Mouse (Mus musculus) heart, embryonic 16.5 days (tissue): ENCODE data around the gene Olfr718-ps1. TPM values are rescaled to one million over a fixed set of nuclear protein-coding genes. Genes with fewer than 3 reads are reported as not detected.
"Not testable (repeated sequence)": the region's sequence is repeated elsewhere in the genome, so short reads cannot be mapped to it uniquely, and the experiment has no call there.

ENCODE experiments used
- ATAC-seq: fragments of 200-750 bp; cut with Nextera tagmentation; replicated peaks from 2 replicates; pipeline ENCODE4 v1.8.0; 2017; ENCODE audit warnings: moderate number of reproducible peaks; ENCODE audit not compliant: insufficient read depth, low FRiP score; ENCODE audit errors: extremely low read depth
- H3K27ac ChIP-seq: fragments of 300-500 bp; sonication (generic); 2 replicates; pipeline ENCODE4 v1.5.1; 2014; ENCODE audit warnings: mild to moderate bottlenecking, low read length, control low read depth, moderate library complexity
- H3K27me3 ChIP-seq: fragments of 300-500 bp; sonication (generic); 2 replicates; pipeline ENCODE4 v1.6.1; 2014; ENCODE audit warnings: low read length, mixed read lengths; ENCODE audit not compliant: control insufficient read depth, insufficient read depth
- H3K36me3 ChIP-seq: fragments of 300-500 bp; sonication (generic); 2 replicates; pipeline ENCODE4 v1.6.1; 2014; ENCODE audit not compliant: control insufficient read depth, insufficient read depth
- H3K4me1 ChIP-seq: fragments of 300-500 bp; sonication (generic); 2 replicates; pipeline ENCODE4 v1.6.1; 2014; ENCODE audit warnings: low read length, mixed read lengths; ENCODE audit not compliant: control insufficient read depth, insufficient read depth
- H3K4me2 ChIP-seq: fragments of 300-500 bp; sonication (generic); 2 replicates; pipeline ENCODE4 v1.6.1; 2014; ENCODE audit warnings: low read depth, mild to moderate bottlenecking, control low read depth, low read length
- H3K4me3 ChIP-seq: fragments of 300-500 bp; sonication (generic); 2 replicates; pipeline ENCODE4 v1.5.1; 2014; ENCODE audit warnings: mild to moderate bottlenecking, control low read depth, low read length
- H3K9ac ChIP-seq: fragments of 300-500 bp; sonication (generic); 2 replicates; pipeline ENCODE4 v1.6.1; 2014; ENCODE audit warnings: low read length, control low read depth
- H3K9me3 ChIP-seq: fragments of 300-500 bp; sonication (generic); replicated peaks from 2 replicates; pipeline ENCODE4 v1.6.1; 2016; ENCODE audit warnings: low read length; ENCODE audit not compliant: control insufficient read depth
- WGBS: fragments of 180-500 bp; shearing (Covaris S2); extraction: QIAGEN DNeasy Blood & Tissue Kit; methylation state at CpG from one replicate; pipeline ENCODE4 v1.1.7; 2014; 5-methylcytosine and 5-hydroxymethylcytosine counted together
- polyA plus RNA-seq: library from polyadenylated mRNA; unstranded; fragments of >200 nt; fragmentation: Nextera tagmentation; extraction: Ambion mirVana; gene quantifications from 2 replicates; pipeline ENCODE4 v1.2.1, GENCODE M21; 2015

The Olfr718-ps1 gene
- polyA plus RNA-seq, 1 experiment from 2014 or later = not detected

DNA sequence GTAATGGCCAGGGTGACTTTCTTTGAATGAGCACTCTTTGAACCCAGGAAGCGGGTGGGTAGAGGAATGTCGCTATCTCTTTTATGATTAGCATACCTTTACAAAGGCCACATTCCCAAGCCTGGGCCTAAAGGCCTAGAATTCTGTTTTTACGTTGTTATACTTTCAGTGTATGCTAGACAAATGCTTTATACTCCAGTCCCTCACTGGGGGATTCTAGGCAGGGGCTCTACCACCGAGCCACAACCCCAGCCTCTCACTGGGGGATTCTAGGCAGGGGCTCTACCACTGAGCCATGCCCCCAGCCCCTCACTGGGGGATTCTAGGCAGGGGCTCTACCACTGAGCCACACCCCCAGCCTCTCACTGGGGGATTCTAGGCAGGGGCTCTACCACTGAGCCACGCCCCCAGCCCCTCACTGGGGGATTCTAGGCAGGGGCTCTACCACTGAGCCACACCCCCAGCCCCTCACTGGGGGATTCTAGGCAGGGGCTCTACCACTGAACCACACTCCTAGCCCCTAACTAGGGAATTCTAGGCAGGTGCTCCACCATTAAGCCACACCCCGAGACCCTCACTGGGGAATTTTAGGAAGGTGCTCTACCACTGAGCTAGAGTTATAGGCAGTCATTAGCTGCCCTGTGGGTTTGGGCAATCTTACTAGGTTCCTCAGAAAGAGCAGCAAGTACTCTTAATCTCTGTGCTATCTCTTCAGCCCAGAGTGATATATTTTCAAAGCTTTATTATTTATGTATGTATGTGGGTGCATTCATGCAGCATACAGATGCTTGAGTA is 13.0 kb downstream of the Olfr718-ps1 start:
- H3K9ac ChIP-seq, H3K4me2 ChIP-seq, H3K36me3 ChIP-seq, H3K4me3 ChIP-seq, H3K9me3 ChIP-seq, H3K27ac ChIP-seq, H3K27me3 ChIP-seq, H3K4me1 ChIP-seq, ATAC-seq: not testable (repeated sequence)
- WGBS = 90% methylated on average over 3 of the region's 6 CpGs

- Histone ChIP-seq H3K9ac (no peak overlapping the region), H3K9me3 (peaks cover 3% of the 10 kb centered on the region; the same call in 1 of the 2 replicates), H3K4me1 (peaks cover 1% of the 10 kb centered on the region; the same call in 1 of the 2 replicates), H3K27me3 (no peaks in the 10 kb centered on the region), H3K4me2 (no peak overlapping the region), H3K27ac (no peak overlapping the region), H3K4me3 (no peak overlapping the region), H3K36me3 (no peaks in the 10 kb centered on the region)
- ATAC-seq = no peak
- WGBS = 35% methylated on average over 13 of the region's 13 CpGs
These were observed 14.4 kb downstream of the Olfr718-ps1 start for GRCm38 (mm10) chr5:143132935-143133514.

- Histone ChIP-seq H3K36me3 (no peaks in the 10 kb centered on the region), H3K4me1 (peaks cover 6% of the 10 kb centered on the region; the same call in 1 of the 2 replicates), H3K9ac (no peak overlapping the region), H3K27me3 (no peaks in the 10 kb centered on the region), H3K4me2 (no peak overlapping the region), H3K4me3 (no peak overlapping the region), H3K27ac (no peak overlapping the region), H3K9me3 (peaks cover 3% of the 10 kb centered on the region; the same call in 1 of the 2 replicates)
- ATAC-seq = no peak
- WGBS = 89% methylated on average over 7 of the region's 7 CpGs
These were observed 17.0 kb downstream of the Olfr718-ps1 start for GRCm38 (mm10) chr5:143130342-143130741.

- Histone ChIP-seq H3K4me2 (no peak overlapping the region), H3K4me1 (peaks cover 6% of the 10 kb centered on the region; the same call in 1 of the 2 replicates)
- WGBS = 83% methylated on average over 16 of the region's 16 CpGs
These were observed 18.3 kb downstream of the Olfr718-ps1 start for GRCm38 (mm10) chr5:143129101-143129500.

DNA sequence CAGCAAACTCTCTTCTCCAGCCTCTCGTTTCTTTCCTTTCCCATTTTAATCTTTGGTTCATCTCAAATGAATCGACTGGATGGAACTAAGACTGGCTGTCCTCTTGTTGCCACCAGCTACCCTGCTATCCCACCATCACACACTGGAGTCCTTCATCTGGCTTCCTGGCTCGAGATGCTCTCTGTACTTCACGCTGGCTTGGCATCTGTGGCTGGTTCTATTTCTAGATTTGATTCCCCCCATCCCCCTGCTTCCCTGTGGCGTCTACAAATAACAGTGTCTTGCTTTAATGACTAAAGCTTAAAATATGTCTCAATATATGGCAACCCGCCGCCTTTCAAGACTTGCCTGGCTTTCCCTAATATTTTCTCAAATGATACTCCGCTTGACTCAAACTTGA is 19.5 kb downstream of the Olfr718-ps1 start:
- H3K9ac ChIP-seq = no peak overlapping the region
- no peaks in the 10 kb centered on the region for H3K27me3 ChIP-seq
- no peak overlapping the region for H3K27ac ChIP-seq
- H3K4me3 ChIP-seq = no peak overlapping the region
- WGBS = 62% methylated on average over 8 of the region's 8 CpGs
- H3K4me2 ChIP-seq = no peak overlapping the region
- ATAC-seq = no peak
- H3K36me3 ChIP-seq = no peaks in the 10 kb centered on the region
- H3K4me1 ChIP-seq = peaks cover 6% of the 10 kb centered on the region; the same call in 1 of the 2 replicates
- peaks cover 3% of the 10 kb centered on the region; the same call in 1 of the 2 replicates for H3K9me3 ChIP-seq

More at GRCm38 (mm10) chr5:143129101-143129500, 18.3 kb downstream of the Olfr718-ps1 start:
- no peak for ATAC-seq
- Histone ChIP-seq H3K27ac (no peak overlapping the region), H3K9ac (no peak overlapping the region), H3K27me3 (no peaks in the 10 kb centered on the region), H3K36me3 (no peaks in the 10 kb centered on the region), H3K9me3 (peaks cover 3% of the 10 kb centered on the region; the same call in 1 of the 2 replicates), H3K4me3 (no peak overlapping the region)

- Histone ChIP-seq H3K4me2 (no peak overlapping the region), H3K27ac (no peak overlapping the region), H3K9ac (no peak overlapping the region), H3K9me3 (peaks cover 3% of the 10 kb centered on the region; the same call in 1 of the 2 replicates), H3K27me3 (no peaks in the 10 kb centered on the region), H3K4me1 (peaks cover 6% of the 10 kb centered on the region; the same call in 1 of the 2 replicates), H3K36me3 (no peaks in the 10 kb centered on the region), H3K4me3 (no peak overlapping the region)
- no peak for ATAC-seq
- 73% methylated on average over 4 of the region's 4 CpGs for WGBS
These were observed 20.5 kb downstream of the Olfr718-ps1 start for GRCm38 (mm10) chr5:143126908-143127307.

DNA sequence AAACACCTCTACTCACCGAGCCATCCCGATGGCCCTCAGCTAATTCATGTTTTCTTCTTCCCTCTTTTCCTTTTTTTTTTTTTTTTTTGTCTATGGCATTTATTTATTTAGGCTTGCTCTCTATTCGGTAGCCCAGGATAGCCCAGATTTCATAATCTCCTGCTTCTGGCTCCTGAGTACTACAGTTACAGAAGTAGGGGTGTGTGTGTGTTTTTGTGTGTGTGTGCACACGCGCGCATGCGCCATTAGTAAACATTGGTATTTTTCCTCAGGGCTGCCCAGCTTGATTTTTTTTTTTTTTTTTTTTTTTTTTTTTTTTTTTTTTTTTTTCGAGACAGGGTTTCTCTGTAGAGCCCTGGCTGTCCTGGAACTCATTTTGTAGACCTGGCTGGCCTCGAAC is 21.3 kb downstream of the Olfr718-ps1 start:
- no peak for ATAC-seq
- Histone ChIP-seq H3K4me2 (no peak overlapping the region), H3K4me3 (no peak overlapping the region), H3K36me3 (no peaks in the 10 kb centered on the region), H3K27ac (no peak overlapping the region), H3K27me3 (no peaks in the 10 kb centered on the region), H3K4me1 (peaks cover 6% of the 10 kb centered on the region; the same call in 1 of the 2 replicates), H3K9me3 (peaks cover 3% of the 10 kb centered on the region; the same call in 1 of the 2 replicates), H3K9ac (no peak overlapping the region)
- 92% methylated on average over 8 of the region's 9 CpGs for WGBS

GRCm38 (mm10) chr5:143125601-143126000 is 21.8 kb downstream of the Olfr718-ps1 start:
- ATAC-seq = no peak
- Histone ChIP-seq H3K9me3 (peaks cover 3% of the 10 kb centered on the region; the same call in 1 of the 2 replicates), H3K9ac (no peak overlapping the region), H3K27me3 (no peaks in the 10 kb centered on the region), H3K4me3 (no peak overlapping the region), H3K4me2 (no peak overlapping the region), H3K36me3 (no peaks in the 10 kb centered on the region), H3K4me1 (peaks cover 6% of the 10 kb centered on the region; the same call in 1 of the 2 replicates), H3K27ac (no peak overlapping the region)
- WGBS = 72% methylated on average over 7 of the region's 7 CpGs
